Mouse (Mus musculus): Measurements from ENCODE around the gene Gm43518. TPM values are rescaled to one million over a fixed set of nuclear protein-coding genes. Genes with fewer than 3 reads are reported as not detected.
A peak's percentile ranks its signal among the peaks of the same experiment; 100 is the strongest.

The Gm43518 gene
- polyA plus RNA-seq, 1 experiment from 2014 or later, result 3.7 TPM

- H3K4me3 ChIP-seq (ENCODE audit: low read length), result no peak overlapping the region
- WGBS, result 61% methylated on average over 8 of the region's 8 CpGs
- no peaks in the 10 kb centered on the region for H3K4me1 ChIP-seq (ENCODE audit: control insufficient read depth, insufficient read depth, low read depth, low read length)
- no peak overlapping the region for H3K4me2 ChIP-seq (ENCODE audit: low read length)
- H3K9ac ChIP-seq (ENCODE audit: low read depth, low read length), result no peak overlapping the region
- H3K27ac ChIP-seq (ENCODE audit: low read depth, low read length), result no peak overlapping the region
- no peaks in the 10 kb centered on the region for H3K36me3 ChIP-seq (ENCODE audit: control insufficient read depth, insufficient read depth, low read length)
- no peak for ATAC-seq
- H3K27me3 ChIP-seq (replicated peaks; ENCODE audit: control insufficient read depth, insufficient read depth, low read length), result no peaks in the 10 kb centered on the region
- no peaks in the 10 kb centered on the region for H3K9me3 ChIP-seq (ENCODE audit: control insufficient read depth, low read length)
Observed at GRCm38 (mm10) chr5:123969216-123969615, 42.0 kb downstream of the Gm43518 start.

- ATAC-seq, result no peak
- Histone ChIP-seq H3K4me1 (ENCODE audit: control insufficient read depth, insufficient read depth, low read depth, low read length) (peaks cover 11% of the 10 kb centered on the region), H3K4me2 (ENCODE audit: low read length) (no peak overlapping the region), H3K27me3 (replicated peaks; ENCODE audit: control insufficient read depth, insufficient read depth, low read length) (no peaks in the 10 kb centered on the region), H3K27ac (ENCODE audit: low read depth, low read length) (no peak overlapping the region), H3K9me3 (ENCODE audit: control insufficient read depth, low read length) (no peaks in the 10 kb centered on the region), H3K9ac (ENCODE audit: low read depth, low read length) (no peak overlapping the region), H3K36me3 (ENCODE audit: control insufficient read depth, insufficient read depth, low read length) (no peaks in the 10 kb centered on the region), H3K4me3 (ENCODE audit: low read length) (no peak overlapping the region)
- 87% methylated on average over 4 of the region's 4 CpGs for WGBS
Observed at GRCm38 (mm10) chr5:123970576-123970975, 43.4 kb downstream of the Gm43518 start.

DNA sequence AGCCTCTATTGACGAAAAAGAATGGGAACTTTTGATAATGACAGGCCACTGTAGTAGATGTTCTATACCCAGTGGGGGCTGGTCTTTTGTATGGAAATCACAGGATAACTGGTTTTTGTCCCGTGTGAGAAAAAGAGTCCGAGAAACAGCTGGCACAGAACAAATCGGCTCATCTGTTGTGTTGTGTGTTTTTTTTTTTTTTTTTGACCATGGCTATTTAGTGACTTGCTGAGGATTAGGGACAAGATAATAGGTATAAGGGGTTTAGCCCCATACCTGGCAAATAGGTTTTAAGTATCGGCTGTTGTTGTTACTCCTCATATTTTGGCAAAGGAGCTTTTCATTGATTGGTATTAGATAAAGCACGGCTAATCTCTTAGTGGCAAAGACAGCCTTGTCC, 45.2 kb downstream of the Gm43518 start:
- no peak overlapping the region for H3K27ac ChIP-seq (ENCODE audit: low read depth, low read length)
- no peak for ATAC-seq
- 42% methylated on average over 6 of the region's 6 CpGs for WGBS

GRCm38 (mm10) chr5:123973299-123974178, 46.3 kb downstream of the Gm43518 start, which contains the start of gene Hip1r:
Gene Hip1r (plus strand): TSS chr5:123973628.
- Histone ChIP-seq H3K27ac (ENCODE audit: low read depth, low read length) (peak within 1 kb of the TSS; percentile 79), H3K9ac (ENCODE audit: low read depth, low read length) (peak within 1 kb of the TSS; percentile 87), H3K27me3 (replicated peaks; ENCODE audit: control insufficient read depth, insufficient read depth, low read length) (no peaks in the 10 kb centered on the region; the same call in 1 of the 2 replicates), H3K4me1 (ENCODE audit: control insufficient read depth, insufficient read depth, low read depth, low read length) (peaks cover 18% of the 10 kb centered on the region), H3K9me3 (ENCODE audit: control insufficient read depth, low read length) (no peaks in the 10 kb centered on the region), H3K4me2 (ENCODE audit: low read length) (peak within 1 kb of the TSS; percentile 85), H3K36me3 (ENCODE audit: control insufficient read depth, insufficient read depth, low read length) (no peaks in the 10 kb centered on the region), H3K4me3 (ENCODE audit: low read length) (peak within 1 kb of the TSS; percentile 87)
- 1% methylated on average over 81 of the region's 106 CpGs for WGBS
- peak; percentile 78 for ATAC-seq

More for the DNA sequence above, 45.2 kb downstream of the Gm43518 start:
- Histone ChIP-seq H3K27me3 (replicated peaks; ENCODE audit: control insufficient read depth, insufficient read depth, low read length) (no peaks in the 10 kb centered on the region), H3K4me2 (ENCODE audit: low read length) (no peak overlapping the region), H3K36me3 (ENCODE audit: control insufficient read depth, insufficient read depth, low read length) (no peaks in the 10 kb centered on the region), H3K4me1 (ENCODE audit: control insufficient read depth, insufficient read depth, low read depth, low read length) (peaks cover 14% of the 10 kb centered on the region), H3K4me3 (ENCODE audit: low read length) (no peak overlapping the region), H3K9me3 (ENCODE audit: control insufficient read depth, low read length) (no peaks in the 10 kb centered on the region), H3K9ac (ENCODE audit: low read depth, low read length) (no peak overlapping the region)

DNA sequence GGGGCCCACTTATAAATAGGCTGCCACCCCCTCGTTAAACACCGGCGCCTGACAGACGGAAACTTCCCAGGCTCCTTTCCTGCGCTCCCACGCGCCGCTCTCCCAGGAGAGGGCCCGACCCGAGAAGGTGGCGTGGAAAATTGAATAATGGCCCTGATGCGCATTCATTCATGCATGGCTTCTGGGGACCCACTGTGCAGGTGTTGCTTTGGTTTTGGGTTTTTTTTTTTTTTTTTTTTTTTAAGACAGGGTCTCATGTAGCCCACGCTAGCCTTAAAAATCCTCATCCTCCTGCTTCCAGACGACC, 46.9 kb downstream of the Gm43518 start:
- H3K4me2 ChIP-seq (ENCODE audit: low read length), result peak overlapping the region; percentile 85
- no peaks in the 10 kb centered on the region for H3K9me3 ChIP-seq (ENCODE audit: control insufficient read depth, low read length)
- peaks cover 18% of the 10 kb centered on the region for H3K4me1 ChIP-seq (ENCODE audit: control insufficient read depth, insufficient read depth, low read depth, low read length)
- peak overlapping the region; percentile 87 for H3K4me3 ChIP-seq (ENCODE audit: low read length)
- H3K27ac ChIP-seq (ENCODE audit: low read depth, low read length), result peak overlapping the region; percentile 79; the same call in 1 of the 2 replicates
- ATAC-seq, result 0 out of 2 replicates have a peak, but pooled peaks have one; percentile 16
- H3K27me3 ChIP-seq (replicated peaks; ENCODE audit: control insufficient read depth, insufficient read depth, low read length), result no peaks in the 10 kb centered on the region; the same call in 1 of the 2 replicates
- H3K36me3 ChIP-seq (ENCODE audit: control insufficient read depth, insufficient read depth, low read length), result no peaks in the 10 kb centered on the region
- WGBS, result under 1% methylated on average over 14 of the region's 14 CpGs
- H3K9ac ChIP-seq (ENCODE audit: low read depth, low read length), result peak overlapping the region; percentile 87

DNA sequence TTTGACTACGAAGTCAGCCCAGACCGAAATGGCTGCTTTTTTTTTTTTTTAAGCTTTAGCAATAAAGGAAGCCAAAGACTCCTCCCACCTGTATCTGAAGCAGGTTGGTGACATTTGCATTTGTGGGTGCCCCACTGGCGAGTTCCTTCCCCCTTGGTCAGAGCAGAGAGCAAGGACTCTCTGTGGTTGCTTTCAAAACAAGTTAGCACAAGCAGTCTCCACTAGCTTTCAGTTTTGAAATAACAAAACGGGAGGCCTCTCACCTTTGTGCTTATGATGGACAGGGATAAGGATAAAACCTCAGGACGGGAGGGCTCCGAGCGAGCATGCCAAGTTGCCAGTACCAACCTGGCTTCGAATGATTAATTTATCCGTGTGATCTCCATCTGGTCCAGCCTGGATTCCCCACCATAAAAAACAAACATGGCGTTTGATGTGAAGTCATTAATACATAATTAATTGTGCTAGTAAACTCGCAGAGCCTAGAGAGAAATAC, 47.4 kb downstream of the Gm43518 start:
- Histone ChIP-seq H3K9ac (ENCODE audit: low read depth, low read length) (peak overlapping the region; percentile 87), H3K4me2 (ENCODE audit: low read length) (peak overlapping the region; percentile 85), H3K36me3 (ENCODE audit: control insufficient read depth, insufficient read depth, low read length) (no peaks in the 10 kb centered on the region), H3K4me3 (ENCODE audit: low read length) (peak overlapping the region; percentile 87), H3K27me3 (replicated peaks; ENCODE audit: control insufficient read depth, insufficient read depth, low read length) (no peaks in the 10 kb centered on the region; the same call in 1 of the 2 replicates), H3K4me1 (ENCODE audit: control insufficient read depth, insufficient read depth, low read depth, low read length) (peaks cover 18% of the 10 kb centered on the region), H3K27ac (ENCODE audit: low read depth, low read length) (peak overlapping the region; percentile 39; the same call in 1 of the 2 replicates), H3K9me3 (ENCODE audit: control insufficient read depth, low read length) (no peaks in the 10 kb centered on the region)
- no peak for ATAC-seq
- 13% methylated on average over 11 of the region's 11 CpGs for WGBS

DNA sequence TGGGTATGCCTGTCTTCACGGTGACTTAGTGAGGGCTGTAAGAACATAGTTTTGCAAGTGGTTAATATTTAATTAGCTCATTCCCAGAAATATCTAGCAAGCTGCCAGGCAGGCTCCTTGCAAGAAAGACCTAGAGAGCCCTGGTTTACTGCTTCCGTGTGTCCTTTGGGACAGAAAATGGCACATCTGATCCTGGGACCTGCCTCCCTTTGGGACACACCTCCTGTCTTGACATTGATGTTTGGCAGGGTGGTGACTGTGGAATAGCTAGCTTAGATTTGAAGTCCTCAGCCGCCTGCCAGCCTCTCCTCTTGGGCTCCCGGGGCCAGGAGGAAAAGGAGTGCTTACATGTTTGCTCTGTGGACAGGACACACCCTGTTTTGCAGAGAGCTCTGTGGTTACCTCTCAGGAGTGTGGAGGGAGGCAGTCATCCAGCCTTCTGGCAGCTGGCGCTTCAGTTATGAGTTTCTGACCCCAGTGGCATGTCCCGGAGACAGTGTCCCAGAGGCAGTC, 48.5 kb downstream of the Gm43518 start:
- Histone ChIP-seq H3K9me3 (ENCODE audit: control insufficient read depth, low read length) (no peaks in the 10 kb centered on the region), H3K4me1 (ENCODE audit: control insufficient read depth, insufficient read depth, low read depth, low read length) (peaks cover 18% of the 10 kb centered on the region), H3K4me2 (ENCODE audit: low read length) (no peak overlapping the region; the same call in 1 of the 2 replicates), H3K4me3 (ENCODE audit: low read length) (no peak overlapping the region), H3K27ac (ENCODE audit: low read depth, low read length) (no peak overlapping the region), H3K9ac (ENCODE audit: low read depth, low read length) (no peak overlapping the region), H3K36me3 (ENCODE audit: control insufficient read depth, insufficient read depth, low read length) (no peaks in the 10 kb centered on the region), H3K27me3 (replicated peaks; ENCODE audit: control insufficient read depth, insufficient read depth, low read length) (no peaks in the 10 kb centered on the region; the same call in 1 of the 2 replicates)
- 62% methylated on average over 6 of the region's 6 CpGs for WGBS
- ATAC-seq, result no peak

DNA sequence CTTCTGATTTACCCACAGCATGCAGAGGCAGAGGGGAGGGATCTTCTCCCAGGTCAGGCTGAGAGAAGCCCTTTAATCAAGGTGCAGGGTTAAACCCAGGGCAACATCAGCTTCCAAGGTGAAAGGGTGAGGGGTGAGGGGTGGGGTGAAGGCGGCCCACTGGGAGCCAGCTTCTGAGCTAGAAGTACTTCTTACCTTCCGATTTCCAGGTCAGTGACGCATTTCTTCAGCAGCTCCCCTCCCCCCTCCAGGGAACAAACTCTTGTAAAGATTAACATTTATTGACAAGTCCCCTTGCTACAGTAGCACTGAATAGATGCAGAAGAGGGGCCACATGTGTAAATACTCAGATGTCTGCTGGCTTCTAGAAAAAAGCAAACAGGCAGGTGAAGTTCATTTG, 50.0 kb downstream of the Gm43518 start:
- H3K9ac ChIP-seq (ENCODE audit: low read depth, low read length), result no peak overlapping the region
- no peak for ATAC-seq
- peaks cover 18% of the 10 kb centered on the region for H3K4me1 ChIP-seq (ENCODE audit: control insufficient read depth, insufficient read depth, low read depth, low read length)
- no peak overlapping the region for H3K27ac ChIP-seq (ENCODE audit: low read depth, low read length)
- no peak overlapping the region for H3K4me2 ChIP-seq (ENCODE audit: low read length)
- H3K9me3 ChIP-seq (ENCODE audit: control insufficient read depth, low read length), result no peaks in the 10 kb centered on the region
- WGBS, result 40% methylated on average over 3 of the region's 3 CpGs
- H3K27me3 ChIP-seq (replicated peaks; ENCODE audit: control insufficient read depth, insufficient read depth, low read length), result no peaks in the 10 kb centered on the region; the same call in 1 of the 2 replicates
- H3K36me3 ChIP-seq (ENCODE audit: control insufficient read depth, insufficient read depth, low read length), result no peaks in the 10 kb centered on the region
- H3K4me3 ChIP-seq (ENCODE audit: low read length), result no peak overlapping the region

- Histone ChIP-seq H3K27ac (ENCODE audit: low read depth, low read length) (no peak overlapping the region), H3K4me2 (ENCODE audit: low read length) (no peak overlapping the region), H3K9ac (ENCODE audit: low read depth, low read length) (no peak overlapping the region), H3K36me3 (ENCODE audit: control insufficient read depth, insufficient read depth, low read length) (no peaks in the 10 kb centered on the region), H3K4me3 (ENCODE audit: low read length) (no peak overlapping the region), H3K9me3 (ENCODE audit: control insufficient read depth, low read length) (no peaks in the 10 kb centered on the region), H3K4me1 (ENCODE audit: control insufficient read depth, insufficient read depth, low read depth, low read length) (peaks cover 18% of the 10 kb centered on the region), H3K27me3 (replicated peaks; ENCODE audit: control insufficient read depth, insufficient read depth, low read length) (no peaks in the 10 kb centered on the region; the same call in 1 of the 2 replicates)
- no peak for ATAC-seq
- WGBS, result 64% methylated on average over 5 of the region's 5 CpGs
Observed at GRCm38 (mm10) chr5:123978131-123978530, 50.9 kb downstream of the Gm43518 start.

Measured in hindbrain, embryonic 16.5 days (tissue).